Mouse (Mus musculus) cerebellum, postnatal 36 days (tissue): ENCODE results near the gene Rps6ka2.
"Not testable (repeated sequence)": the region's sequence is repeated elsewhere in the genome, so short reads cannot be mapped to it uniquely, and the experiment has no call there.

Source experiments
- DNase-seq, 2 experiments: peaks; one replicate each; pipeline ENCODE4 v3.0.0; 2021 to 2022; ENCODE audit warnings: mixed read lengths in 2 of 2

The Rps6ka2 gene

DNA sequence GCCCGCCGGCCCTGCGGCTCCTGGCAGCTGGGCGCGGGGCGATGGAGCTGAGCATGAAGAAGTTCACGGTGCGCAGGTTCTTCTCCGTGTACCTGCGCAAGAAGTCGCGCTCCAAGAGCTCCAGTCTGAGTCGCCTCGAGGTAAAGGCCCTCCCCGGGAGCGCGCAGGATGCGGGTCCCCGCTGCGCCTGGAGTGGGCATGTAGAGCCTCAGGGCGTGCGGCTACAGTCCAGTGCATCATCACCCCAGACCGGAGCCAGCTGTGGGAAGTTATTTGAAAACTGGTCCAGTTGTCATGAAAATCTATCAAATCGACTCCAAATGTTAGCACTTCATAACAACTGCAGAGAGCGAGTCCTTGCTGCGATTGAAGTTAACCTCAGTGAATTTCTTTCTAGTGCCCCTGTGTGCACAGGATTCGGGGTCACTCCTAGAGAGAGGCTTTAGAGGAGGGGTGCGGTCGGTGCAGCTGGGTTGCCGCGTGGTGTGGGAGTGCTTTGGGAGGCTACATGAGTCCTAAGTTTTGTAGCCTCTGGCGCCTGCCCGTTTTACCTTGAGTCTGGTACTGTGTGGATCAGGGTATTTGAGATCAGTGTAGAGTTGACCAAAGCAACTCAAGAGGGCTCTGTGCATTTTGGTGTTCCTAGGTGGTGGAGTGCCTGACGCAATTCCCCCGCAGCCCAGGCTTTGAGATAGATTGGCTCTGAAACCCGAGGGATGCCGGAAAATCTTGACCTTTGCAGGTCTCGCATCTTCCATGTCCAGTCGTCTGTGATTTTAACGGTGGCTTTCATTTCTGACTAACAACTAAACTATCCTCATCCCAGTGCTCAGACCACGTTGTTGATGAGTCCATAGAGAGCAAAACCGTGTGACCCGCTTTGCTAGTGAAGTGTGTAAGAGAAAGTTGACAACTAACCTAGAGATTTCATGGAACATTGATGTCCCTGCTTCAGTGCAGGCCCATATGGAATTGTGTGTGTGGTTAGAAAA lies 685 bp downstream of the Rps6ka2 start:
- DNase-seq, result peak in 1 of 2 experiments; percentile 18

DNA sequence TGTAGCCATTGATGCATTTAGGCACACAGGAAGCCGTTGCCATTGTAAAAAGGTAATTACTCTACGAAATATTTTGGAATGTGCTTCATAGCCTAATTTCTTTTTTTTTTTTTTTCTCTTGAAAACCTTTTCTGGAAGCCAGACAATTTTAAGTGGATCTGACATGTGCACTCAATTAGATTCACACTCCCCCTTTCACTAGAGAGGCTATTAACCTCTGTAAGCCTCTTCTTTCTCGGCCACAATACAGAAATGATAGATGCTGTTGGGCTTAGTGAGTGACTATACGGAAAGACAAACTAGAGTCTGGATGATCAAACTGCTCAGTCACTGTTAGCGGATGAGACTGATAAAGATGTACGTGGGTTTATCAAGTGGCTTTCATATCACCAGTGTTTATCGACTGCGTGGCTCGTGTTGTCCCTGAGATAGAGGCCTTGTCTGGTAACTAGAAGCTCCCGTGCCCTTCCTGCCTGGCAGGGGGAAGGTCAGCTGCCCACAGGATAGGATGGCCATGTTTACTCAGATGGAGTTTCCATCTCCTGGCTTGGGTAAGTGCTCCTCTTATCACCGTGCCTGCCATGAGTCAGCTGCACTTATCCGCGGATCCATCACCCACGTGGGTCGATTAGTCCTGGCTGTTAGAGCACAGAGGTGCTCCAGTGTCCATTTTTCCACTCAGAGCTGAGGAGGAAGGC lies 3.6 kb downstream of the Rps6ka2 start:
- no peak for DNase-seq

DNA sequence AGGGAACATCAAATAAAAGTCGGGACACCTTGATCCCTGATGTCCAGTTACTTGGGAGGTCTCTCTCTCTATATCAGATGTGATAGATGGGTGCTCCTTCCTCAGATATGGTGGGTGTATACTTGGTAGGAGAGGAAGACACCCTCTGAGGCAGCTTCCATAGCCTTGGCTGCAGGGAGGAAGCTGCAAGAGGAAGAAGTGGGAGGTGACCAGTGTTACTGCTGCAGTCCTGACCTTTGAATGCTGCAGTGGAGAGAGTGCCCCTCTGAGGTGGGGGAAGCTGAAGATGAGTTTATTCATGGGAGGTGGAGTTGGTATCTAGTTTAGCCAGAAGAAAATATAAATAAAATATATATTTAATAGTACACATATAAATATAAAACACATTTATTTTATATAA lies 5.4 kb downstream of the Rps6ka2 start:
- DNase-seq, result no peak

DNA sequence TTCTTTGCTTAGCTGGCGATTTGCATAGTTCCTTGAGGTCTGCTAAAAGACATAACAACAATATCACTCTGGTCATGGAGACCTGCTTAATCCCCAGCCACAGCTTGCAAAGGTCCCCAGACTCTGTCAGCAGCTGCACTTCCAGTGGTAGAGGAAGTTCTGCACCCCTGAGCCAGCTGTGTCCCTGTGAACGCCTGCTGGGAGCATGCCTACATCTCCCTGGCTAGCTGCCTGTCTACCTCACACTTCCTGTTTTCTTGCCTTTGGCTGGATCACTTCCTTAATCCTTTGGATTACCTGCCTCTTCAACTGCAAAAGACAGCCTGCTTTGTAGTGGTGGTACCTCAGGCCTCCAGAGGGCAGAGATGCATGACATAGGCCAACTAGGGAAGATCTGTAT lies 6.5 kb downstream of the Rps6ka2 start:
- DNase-seq, result no peak

DNA sequence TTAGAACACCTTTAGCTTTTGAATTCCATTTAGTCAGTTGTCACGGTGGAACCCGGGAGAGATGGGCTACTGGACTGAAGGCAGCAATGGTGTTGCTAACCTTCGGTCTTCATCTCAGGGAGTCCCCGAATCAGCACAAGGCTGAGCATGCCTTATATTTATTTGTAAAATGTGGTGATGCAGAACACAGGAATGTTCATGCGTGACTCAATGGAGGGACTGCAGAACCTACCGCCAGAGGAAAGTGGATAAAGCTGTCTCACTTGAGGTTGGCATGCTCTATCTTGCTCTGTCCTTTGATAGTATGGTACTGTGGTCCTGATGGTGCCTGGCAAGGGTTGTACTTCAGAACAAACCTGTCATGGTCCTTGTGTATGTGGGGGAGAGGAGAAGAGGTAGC lies 8.3 kb downstream of the Rps6ka2 start:
- no peak for DNase-seq

DNA sequence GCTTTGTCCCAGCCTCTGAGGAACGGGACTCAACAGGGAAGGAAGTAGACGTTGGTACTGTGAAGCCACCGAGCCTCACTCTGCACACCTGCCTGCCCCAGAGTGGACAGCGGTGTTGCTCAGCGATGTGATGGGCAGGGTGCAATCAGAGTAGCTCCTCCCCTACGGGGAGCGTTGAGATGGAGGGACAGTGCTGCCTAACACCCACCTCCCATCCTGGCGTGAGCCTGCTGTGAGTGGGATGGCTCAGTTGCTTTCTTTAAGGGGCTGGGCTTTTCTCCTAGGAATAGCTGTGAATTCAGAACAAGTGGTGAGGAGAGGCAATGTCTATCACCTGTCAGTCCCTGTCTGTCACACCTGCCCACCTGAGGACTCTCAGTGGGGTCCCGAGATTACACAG lies 12.3 kb downstream of the Rps6ka2 start:
- DNase-seq, result no peak

DNA sequence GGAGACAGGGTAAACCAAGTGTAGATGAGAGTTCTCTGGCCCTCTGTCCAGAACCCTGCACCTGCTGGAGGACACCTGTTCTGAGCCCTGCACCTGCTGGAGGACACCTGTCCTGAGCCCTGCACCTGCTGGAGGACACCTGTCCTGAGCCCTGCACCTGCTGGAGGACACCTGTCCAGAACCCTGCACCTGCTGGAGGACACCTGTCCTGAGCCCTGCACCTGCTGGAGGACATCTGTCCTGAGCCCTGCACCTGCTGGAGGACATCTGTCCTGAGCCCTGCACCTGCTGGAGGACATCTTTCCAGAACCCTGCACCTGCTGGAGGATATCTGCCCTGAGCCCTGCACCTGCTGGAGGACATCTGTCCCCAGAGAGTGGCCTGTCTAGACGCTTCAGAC lies 17.1 kb downstream of the Rps6ka2 start:
- DNase-seq, result not testable (repeated sequence)

DNA sequence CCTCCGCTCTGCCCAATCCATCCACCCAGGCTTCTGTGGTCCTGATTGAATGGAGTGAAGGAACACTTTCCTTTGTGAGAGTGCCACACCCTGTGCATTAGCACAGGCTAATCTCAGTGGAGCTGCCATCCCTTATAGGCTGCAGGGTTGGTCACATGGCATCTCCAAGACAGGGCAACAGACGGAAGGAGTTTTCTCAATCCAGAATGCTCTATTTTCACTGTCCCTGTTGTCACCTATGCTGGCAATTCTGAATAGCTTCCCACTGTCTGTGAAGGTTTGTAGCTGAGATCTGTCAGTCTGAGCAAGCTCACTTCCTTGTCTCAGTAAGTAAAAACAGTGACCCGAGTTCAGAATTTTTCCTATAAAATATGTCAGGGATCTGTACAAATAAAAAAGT lies 19.5 kb downstream of the Rps6ka2 start:
- DNase-seq, result no peak

DNA sequence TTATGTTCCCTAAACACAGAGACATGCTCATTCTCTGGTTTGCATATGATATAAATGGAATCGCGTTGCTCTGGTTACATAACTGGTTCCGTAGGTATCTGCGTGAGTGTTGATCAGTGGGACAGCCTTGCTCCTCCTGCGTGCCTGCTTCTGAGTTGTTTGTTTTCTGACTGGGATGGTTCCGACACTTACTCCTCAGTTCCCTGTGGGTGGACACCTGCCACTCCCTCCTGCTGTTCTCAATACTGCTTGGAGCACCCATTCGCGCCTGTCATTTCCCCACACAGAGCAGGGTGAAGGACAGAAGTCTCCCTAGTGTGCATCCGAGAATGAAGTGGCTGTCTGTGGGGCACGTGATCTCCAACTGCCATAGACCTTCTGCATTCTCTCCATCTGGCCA lies 20.1 kb downstream of the Rps6ka2 start:
- DNase-seq, result peak; percentile 18 to 28

DNA sequence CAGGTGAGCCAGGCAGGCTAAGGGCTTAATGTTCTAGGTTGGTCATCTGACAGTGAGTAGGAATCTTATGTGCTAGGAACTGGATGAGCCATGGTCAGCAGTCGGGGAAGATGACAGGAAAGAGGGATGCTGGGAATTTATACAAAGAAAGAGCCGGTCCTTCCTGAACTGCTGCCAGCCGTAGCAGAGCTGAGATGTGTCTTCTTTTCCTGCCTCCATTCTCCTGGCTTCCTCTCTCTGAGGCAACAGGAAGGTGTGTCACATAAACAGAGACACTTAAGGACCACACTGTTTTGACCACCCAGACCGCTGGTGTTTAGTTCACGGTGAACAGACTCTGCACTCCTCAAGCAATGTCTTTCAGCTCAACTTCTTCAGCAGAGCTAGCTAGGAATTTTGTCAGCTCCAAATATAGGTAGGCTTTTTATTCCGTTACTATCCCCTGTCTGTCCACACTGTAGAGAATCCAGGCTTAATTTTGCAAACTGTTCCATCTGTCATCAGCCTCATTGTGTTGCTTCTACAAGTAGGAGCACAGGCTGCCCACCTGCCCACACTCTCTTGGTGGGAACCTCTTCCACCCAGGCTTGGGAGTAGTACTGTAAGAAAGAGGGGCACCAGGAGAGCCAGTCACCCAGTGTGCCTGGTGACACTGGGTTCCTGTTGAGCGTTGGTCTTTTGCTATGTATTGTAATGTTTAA lies 24.4 kb downstream of the Rps6ka2 start:
- DNase-seq, result no peak

DNA sequence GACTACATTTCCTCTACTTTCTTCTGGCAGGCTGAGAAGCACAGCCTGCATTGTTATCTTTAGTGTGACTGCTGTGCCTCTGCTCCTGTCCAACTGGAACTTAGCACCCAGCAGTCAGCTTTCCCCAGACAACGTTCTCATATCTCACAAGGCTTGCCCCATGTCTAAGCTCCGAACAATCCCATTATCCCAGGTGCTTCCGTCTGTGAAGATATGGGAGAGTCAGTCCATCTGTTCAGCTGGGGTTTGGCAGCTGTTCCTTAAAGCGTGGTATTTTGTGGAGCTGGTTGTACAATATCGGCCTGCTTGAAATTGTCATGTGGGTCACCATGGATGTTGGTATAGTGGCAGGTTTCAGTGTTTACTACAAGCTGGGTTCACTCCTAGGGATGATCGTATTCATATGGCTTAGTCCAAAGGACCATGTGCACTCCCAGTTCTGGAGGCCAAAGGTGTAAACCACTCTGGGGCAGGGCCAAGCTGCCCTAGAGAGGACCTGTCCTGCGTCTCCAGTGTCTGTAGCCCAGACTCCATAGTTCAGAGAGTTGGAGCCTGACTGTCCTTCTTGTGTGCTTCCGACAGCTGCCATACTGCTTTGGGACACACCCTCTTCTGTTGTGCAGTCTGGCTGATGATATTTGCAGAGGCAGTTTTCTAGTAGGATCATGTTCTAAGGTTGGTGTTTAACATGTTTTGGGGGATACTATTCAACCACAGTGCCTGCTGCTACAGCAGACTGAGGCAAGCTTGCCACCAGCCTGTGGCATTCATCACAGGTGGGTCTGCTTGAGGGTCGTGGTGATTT lies 27.4 kb downstream of the Rps6ka2 start:
- DNase-seq, result no peak

DNA sequence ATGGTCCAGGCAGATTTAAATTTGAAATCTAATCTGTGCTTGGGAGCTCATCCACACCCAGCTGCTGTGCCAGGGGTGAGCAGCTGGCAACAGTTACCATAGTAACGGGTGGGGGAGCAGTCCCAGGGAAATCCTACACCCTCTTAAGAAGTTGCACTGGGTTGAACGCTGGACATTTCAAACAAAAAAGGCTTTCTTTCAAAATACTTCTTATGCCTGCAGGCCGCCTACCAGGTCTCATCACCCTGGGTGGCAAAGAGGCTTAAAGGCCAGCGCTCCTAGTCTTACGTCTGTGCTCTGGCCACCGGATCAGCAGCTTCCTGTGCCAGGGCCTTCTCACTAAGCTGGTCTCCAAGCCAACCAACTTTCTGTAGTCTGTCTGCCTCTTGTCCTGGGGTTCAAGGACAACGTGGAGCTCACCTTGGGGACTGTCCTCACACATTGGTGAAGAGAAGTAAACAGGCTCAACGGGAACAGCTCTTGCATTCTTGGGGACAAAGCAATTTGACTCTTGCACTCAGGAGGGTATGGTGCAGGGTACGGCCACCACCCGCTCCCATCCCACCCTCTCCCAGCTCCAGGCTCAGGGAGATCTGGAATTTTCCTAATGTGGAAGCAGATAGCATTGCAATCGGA lies 35.0 kb downstream of the Rps6ka2 start:
- DNase-seq, result no peak

DNA sequence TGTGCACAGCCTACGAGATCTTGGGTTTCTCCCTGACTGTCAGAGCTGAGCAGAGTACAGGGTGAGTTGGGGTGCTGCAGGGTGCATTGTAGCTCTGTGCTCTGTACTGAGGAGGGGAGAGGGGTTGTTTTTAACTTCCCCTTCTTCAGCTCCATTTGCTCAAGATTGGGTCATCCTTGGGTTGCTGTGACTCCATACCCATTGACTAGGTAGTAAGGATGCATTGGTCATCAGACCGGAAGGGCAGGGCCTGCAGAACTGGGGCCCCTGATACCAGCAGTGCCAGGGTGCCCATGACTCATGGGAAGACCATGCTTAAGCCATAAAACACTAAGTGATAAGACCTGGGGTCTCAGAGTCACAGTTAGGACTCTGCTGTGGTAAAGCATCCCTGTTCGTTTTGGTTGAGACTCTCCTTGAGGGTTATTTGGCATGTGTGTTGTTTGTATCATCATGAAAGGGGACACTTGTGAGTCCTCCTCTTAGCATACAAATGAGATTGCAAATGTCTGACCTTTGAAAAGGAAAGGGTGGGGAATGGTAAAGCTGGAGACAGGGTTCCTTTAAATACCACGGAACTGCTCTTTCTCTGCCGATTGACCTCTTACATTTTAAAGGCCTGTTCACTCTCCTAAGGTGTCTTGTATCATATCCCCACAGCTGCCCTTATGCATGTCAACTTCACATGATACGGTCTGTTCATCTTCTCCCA lies 36.7 kb downstream of the Rps6ka2 start:
- DNase-seq, result no peak

DNA sequence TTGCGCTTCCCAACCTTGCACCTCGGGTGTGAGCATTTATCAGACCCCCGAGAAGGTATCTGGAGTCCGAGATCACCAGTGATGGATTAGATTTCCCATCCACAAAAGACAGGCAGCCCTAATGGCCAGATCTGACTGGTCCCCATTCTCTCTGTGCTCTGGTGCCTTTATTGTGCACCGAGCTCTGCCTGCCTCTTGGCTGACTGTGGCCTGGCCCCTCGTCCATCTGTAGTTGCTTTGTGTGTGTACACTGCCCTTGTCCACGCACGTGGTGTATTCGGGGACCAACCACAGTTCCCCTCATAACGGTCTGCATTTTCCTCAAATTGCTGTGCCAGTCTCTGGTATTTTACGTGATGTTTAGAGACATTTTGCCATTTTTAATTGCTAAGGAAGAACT lies 40.7 kb downstream of the Rps6ka2 start:
- no peak for DNase-seq

DNA sequence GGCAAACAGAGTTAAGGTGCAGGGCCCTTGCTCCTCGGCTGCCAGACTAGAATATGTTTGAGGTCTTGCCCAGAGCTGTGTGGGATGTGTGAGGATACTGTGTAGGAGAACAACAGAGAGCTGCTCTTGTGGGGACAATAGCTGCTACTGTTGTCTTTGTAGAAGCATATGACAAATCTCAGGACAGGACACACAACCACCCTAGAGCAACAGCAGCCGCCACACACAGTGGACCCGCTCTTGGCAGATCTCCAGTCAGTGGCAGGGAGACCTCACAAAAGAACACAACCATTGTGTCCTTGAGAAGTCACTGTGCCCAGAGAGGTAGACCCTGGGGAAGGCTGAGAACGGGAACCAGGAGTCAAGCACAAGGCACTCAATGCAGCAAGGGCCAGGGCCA lies 42.0 kb downstream of the Rps6ka2 start:
- DNase-seq, result no peak

DNA sequence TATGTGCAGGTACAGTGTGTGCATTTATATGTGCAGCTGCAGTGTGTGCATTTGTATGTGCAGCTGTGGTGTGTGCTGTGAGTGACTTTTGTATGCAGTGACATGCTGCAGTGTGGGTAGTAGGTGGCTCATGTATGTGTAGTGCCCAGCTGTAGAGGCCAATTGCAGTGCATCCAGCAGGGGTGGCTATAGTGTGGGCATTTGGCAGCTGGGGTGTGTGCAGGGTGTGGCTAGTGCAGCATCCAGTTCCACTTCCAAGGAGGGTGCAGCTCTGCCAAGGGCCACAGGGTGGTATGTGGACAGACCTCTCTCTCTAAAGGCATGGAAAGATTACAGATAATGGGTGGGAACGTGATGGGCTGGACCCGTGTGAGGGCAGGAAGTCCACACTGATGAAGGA lies 43.3 kb downstream of the Rps6ka2 start:
- DNase-seq, result no peak

DNA sequence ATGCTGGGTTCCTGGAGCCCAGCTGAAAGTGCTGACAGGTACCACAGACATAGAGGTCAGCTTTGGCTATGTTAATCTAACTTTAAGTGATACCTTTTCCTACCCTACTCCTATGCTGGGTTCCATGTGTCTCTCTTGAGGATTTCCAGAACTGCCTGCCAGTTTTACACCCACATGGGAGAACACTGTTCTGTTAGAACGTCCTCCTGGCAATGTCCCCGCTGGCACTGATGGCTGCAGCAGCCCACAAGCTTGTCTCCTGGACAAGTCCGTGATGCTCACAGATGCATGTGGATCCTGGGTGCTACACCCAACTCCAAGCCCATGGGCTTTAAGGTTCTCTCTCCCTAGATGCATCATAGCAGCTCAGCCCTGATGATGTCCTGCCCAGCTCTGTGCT lies 44.1 kb downstream of the Rps6ka2 start:
- no peak for DNase-seq

DNA sequence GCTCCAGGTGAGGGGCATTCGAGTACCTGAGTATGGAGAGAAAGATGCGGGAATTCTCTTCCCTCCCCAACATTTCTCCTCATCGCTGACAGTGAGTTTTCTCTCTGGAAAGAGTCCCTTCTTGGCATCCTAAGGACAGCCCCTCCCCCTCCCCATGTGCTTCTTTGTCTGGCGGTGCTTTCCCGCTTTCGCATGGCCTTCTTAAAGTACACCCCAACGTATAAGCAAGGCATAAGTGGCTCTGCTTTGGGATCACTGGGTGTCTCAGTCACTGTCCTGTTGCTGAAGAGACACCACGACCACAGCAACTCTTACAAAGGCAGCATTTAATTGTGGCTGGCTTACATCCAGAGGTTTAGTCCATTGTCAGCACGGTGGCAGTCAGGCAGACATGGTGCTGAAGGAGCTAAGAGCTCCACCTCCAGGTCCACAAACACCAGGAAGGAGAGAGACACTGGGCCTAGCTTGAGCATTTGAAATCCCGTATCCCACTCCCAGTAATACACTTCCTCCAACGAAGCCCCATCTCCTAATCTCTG lies 47.9 kb downstream of the Rps6ka2 start:
- no peak for DNase-seq

DNA sequence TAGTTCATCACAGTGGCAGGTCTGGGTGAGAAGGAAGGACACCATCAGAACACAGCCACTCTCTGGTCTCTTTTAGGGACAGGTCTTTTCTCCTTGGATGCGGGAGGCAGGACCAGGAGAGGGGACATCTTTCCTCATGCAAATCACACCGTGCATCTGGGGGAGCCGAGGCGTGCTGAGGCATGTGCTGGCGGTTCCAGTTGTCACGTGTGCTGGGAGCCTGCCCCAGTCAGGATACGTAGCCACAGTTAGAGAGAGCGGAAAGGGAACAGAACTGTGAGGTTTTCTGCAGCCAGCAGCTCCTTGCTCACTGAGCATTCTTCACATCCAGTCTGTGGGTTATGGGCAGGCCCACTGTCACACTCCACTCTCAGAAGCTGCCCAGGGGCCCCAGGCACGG lies 48.5 kb downstream of the Rps6ka2 start:
- DNase-seq, result no peak

DNA sequence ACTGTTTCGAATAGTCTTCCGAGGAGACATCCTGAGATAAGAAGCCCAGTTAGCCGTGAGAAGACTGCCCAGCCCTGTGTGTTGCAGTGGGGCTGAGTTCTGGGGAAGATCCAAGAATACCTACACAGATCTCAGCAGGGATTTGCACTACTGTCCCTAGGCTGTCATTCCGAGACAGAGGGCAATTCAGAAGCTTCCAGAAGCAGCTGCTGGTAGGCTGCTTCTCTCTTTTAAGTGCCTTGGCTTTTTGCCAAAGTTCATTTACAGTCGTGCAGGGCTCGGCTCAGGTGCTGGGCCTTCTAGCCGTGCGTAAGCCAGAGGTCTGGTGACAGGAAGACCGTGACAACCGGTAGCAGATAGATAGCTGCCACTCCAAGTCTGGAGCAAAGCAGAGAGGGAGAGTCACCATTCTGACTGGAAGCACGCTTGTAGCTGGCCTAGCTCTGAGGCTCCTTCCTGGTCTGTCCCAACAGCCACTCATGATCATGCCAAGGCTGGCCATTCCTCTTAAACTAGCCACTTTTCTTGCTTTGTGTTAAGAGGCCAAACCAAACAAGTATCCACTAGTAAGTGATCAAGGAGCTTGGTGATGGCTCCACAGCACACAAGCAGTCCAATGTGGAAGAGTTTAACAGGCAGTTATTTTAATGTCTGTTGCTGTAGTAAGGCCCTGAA lies 49.3 kb downstream of the Rps6ka2 start:
- DNase-seq, result no peak

DNA sequence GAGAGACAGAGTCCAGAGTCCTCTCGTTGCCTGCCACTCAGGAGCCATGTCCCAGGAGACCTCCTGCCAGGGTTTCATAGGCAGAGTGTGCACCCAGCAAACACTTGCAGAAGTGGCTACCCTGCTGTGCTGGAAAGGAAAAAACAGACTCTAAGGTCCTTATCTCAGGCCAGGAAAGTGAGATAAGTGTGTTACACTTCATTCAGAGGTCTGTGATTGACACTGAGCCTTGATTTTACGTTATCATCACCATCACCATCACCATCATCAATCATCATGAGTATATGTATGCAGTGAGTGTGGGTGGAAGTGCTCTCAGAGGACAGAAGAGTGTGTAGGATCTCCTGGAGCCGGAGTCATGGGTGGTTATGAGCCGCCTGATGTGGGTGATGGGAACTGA lies 51.4 kb downstream of the Rps6ka2 start:
- no peak for DNase-seq
